9 mouse cellular contexts compared by ENCODE assay signal in genomic region chr1:62908508-62908907, GRCm38 (mm10).
DNase-seq lines count a peak whose midpoint lies in the region; ATAC-seq lines count a peak whose summit lies in the region.
"Had no signal": no experiment of that assay in that cellular context is flagged by ENCODE, and none has a peak within 500 bp of the region (broad histone marks: within the 10 kb centered on the region; RNA-seq: fewer than 3 reads in every experiment).

No protein-coding gene starts in this region.

- no peak overlapping the region for H3K9ac ChIP-seq in embryonic facial prominence, embryonic 14.5 days (ENCODE audit: low read depth, low read length)
- H3K9ac ChIP-seq in intestine, embryonic 15.5 days = no peak overlapping the region

- 42% methylated on average over 6 of the region's 6 CpGs for WGBS in embryonic facial prominence, embryonic 14.5 days
- WGBS in intestine, embryonic 15.5 days = 67% methylated on average over 6 of the region's 6 CpGs

- H3K4me1 ChIP-seq in embryonic facial prominence, embryonic 14.5 days (ENCODE audit: control insufficient read depth, insufficient read depth, low read length) = peaks cover 29% of the 10 kb centered on the region
- H3K4me1 ChIP-seq in intestine, embryonic 15.5 days (replicated peaks) = no peaks in the 10 kb centered on the region

- H3K27ac ChIP-seq in embryonic facial prominence, embryonic 14.5 days (replicated peaks; ENCODE audit: low read depth, low read length) = no peak overlapping the region; the same call in 1 of the 2 replicates
- no peak overlapping the region for H3K27ac ChIP-seq in intestine, embryonic 15.5 days

- no peaks in the 10 kb centered on the region for H3K9me3 ChIP-seq in embryonic facial prominence, embryonic 14.5 days (ENCODE audit: control insufficient read depth, low read length)
- no peaks in the 10 kb centered on the region for H3K9me3 ChIP-seq in intestine, embryonic 15.5 days

- DNase-seq in right cerebral cortex, adult 18-20 months = peak; percentile 77
- no peak for DNase-seq in right cerebral cortex, postnatal 4 days
- DNase-seq in embryonic facial prominence, embryonic 14.5 days (ENCODE audit: low spot score) = peak; percentile 71
- DNase-seq in layer of hippocampus, postnatal 25 days (ENCODE audit: extremely low spot score in 1 of 2, low spot score in 1 of 2) = peak; percentile 31 to 39
- no peak for DNase-seq in adrenal gland, postnatal 36 days
- DNase-seq in thymus, postnatal 36 days = no peak
- DNase-seq: gastrocnemius, postnatal 10 days had no signal

- H3K27me3 ChIP-seq in embryonic facial prominence, embryonic 14.5 days (replicated peaks; ENCODE audit: control insufficient read depth, insufficient read depth, low read length) = no peaks in the 10 kb centered on the region; the same call in 1 of the 2 replicates
- H3K27me3 ChIP-seq in intestine, embryonic 15.5 days (replicated peaks) = no peaks in the 10 kb centered on the region

- no peaks in the 10 kb centered on the region for H3K36me3 ChIP-seq in embryonic facial prominence, embryonic 14.5 days (ENCODE audit: control insufficient read depth, insufficient read depth, low read length)
- H3K36me3 ChIP-seq in intestine, embryonic 15.5 days = no peaks in the 10 kb centered on the region

- H3K4me2 ChIP-seq in embryonic facial prominence, embryonic 14.5 days (ENCODE audit: low read depth, low read length) = no peak overlapping the region
- H3K4me2 ChIP-seq in intestine, embryonic 15.5 days (replicated peaks) = no peak overlapping the region

- H3K4me3 ChIP-seq in embryonic facial prominence, embryonic 14.5 days (ENCODE audit: low read depth, low read length) = no peak overlapping the region
- no peak overlapping the region for H3K4me3 ChIP-seq in intestine, embryonic 15.5 days (replicated peaks)

- ATAC-seq in embryonic facial prominence, embryonic 14.5 days (ENCODE audit: low read depth) = peak; percentile 68; the same call in 1 of the 2 replicates
- ATAC-seq in intestine, embryonic 15.5 days = no peak
- no peak for ATAC-seq in erythroblast, adult 5-6 weeks (replicated peaks; ENCODE audit: low FRiP score, poor library complexity, severe bottlenecking)

Comparison
In these comparisons a context has a peak if more than half of its experiments do, and no peak if none do; other contexts are left out.
1. DNase-seq: peak in right cerebral cortex, adult 18-20 months (single experiment), embryonic facial prominence, embryonic 14.5 days (single experiment) and layer of hippocampus, postnatal 25 days (2 of 2); none in right cerebral cortex, postnatal 4 days (single experiment), adrenal gland, postnatal 36 days (0 of 2) and thymus, postnatal 36 days (0 of 2).